Mouse (Mus musculus) CH12.LX (cell line): ENCODE results near the gene Dlec1. TPM values are rescaled to one million over a fixed set of nuclear protein-coding genes. Genes with fewer than 3 reads are reported as not detected.

Experiments
- DNase-seq: peaks from one replicate; pipeline ENCODE4 v3.0.0-alpha.2; 2013; ENCODE audit errors: extremely low read depth
- H3K27ac ChIP-seq: 2 replicates; pipeline ENCODE4 v1.5.1; 2012; ENCODE audit warnings: low read depth, mild to moderate bottlenecking, control low read depth, moderate library complexity; ENCODE audit not compliant: insufficient read depth
- H3K27me3 ChIP-seq: replicated peaks from 2 replicates; pipeline ENCODE3; 2012; ENCODE audit warnings: inconsistent platforms
- H3K36me3 ChIP-seq, 2 experiments: replicated peaks in 1 of 2; 2 replicates each; pipeline versions ENCODE3 to v1.6.1; 2012; ENCODE audit warnings: inconsistent platforms in 1 of 2, low read length in 1 of 2, mild to moderate bottlenecking in 1 of 2, mixed read lengths in 1 of 2, moderate library complexity in 1 of 2; ENCODE audit not compliant: control insufficient read depth in 1 of 2, insufficient read depth in 1 of 2
- H3K4me1 ChIP-seq, 2 experiments: 2 replicates each; pipeline ENCODE4 v1.6.1; 2012; ENCODE audit warnings: inconsistent platforms in 1 of 2, moderate library complexity in 1 of 2; ENCODE audit not compliant: insufficient read depth in 2 of 2, control insufficient read depth in 1 of 2
- H3K4me2 ChIP-seq: 2 replicates; pipeline ENCODE4 v1.6.1; 2012; ENCODE audit warnings: low read depth, mild to moderate bottlenecking, control low read depth; ENCODE audit not compliant: poor library complexity, insufficient read depth, severe bottlenecking
- H3K4me3 ChIP-seq, 3 experiments: fragments of 150-350 bp in 1 of 3; sonication (generic) in 1 of 3; replicated peaks in 1 of 3; 2 replicates each; pipeline versions ENCODE3 to v1.5.1; 2011 to 2012; ENCODE audit warnings: low read depth in 2 of 3, low read length in 2 of 3, mild to moderate bottlenecking in 2 of 3, moderate library complexity in 2 of 3, control low read depth in 1 of 3, improper control_type of control experiment in 1 of 3, inconsistent platforms in 1 of 3, mixed read lengths in 1 of 3; ENCODE audit not compliant: poor library complexity in 1 of 3
- H3K79me2 ChIP-seq: replicated peaks from 2 replicates; pipeline ENCODE4 v1.6.1; 2012; ENCODE audit warnings: mild to moderate bottlenecking, moderate library complexity; ENCODE audit not compliant: control insufficient read depth, poor library complexity, insufficient read depth, severe bottlenecking; ENCODE audit errors: extremely low read depth
- H3K9ac ChIP-seq: 2 replicates; pipeline ENCODE4 v1.6.1; 2012; ENCODE audit warnings: low read depth, mild to moderate bottlenecking, control low read depth, moderate library complexity; ENCODE audit not compliant: insufficient read depth
- H3K9me3 ChIP-seq: replicated peaks from 2 replicates; pipeline ENCODE3; 2012; ENCODE audit warnings: low read length, inconsistent platforms, mixed read lengths
- BHLHE40 ChIP-seq: IDR thresholded peaks from 2 replicates; pipeline ENCODE4 v1.6.1; 2011; ENCODE audit warnings: mild to moderate bottlenecking, low read depth, low read length, improper control_type of control experiment
- CHD1 ChIP-seq: IDR thresholded peaks from 2 replicates; pipeline ENCODE4 v1.6.1; 2012; ENCODE audit warnings: low read depth, low read length, improper control_type of control experiment, inconsistent platforms
- E2F4 ChIP-seq: IDR thresholded peaks from 2 replicates; pipeline ENCODE4 v1.6.1; 2011; ENCODE audit warnings: low read depth, low read length, improper control_type of control experiment; ENCODE audit not compliant: insufficient replicate concordance
- EP300 ChIP-seq: IDR thresholded peaks from 2 replicates; pipeline ENCODE4 v1.6.1; 2011; ENCODE audit warnings: low read length, improper control_type of control experiment
- JUN ChIP-seq: IDR thresholded peaks from 2 replicates; pipeline ENCODE4 v1.6.1; 2011; ENCODE audit warnings: low read depth, mild to moderate bottlenecking, low read length, improper control_type of control experiment, moderate library complexity; ENCODE audit not compliant: insufficient read depth
- JUND ChIP-seq: conservative IDR thresholded peaks from 2 replicates; pipeline ENCODE4 v1.6.1; 2011; ENCODE audit warnings: low read depth, low read length, improper control_type of control experiment
- KAT2A ChIP-seq: IDR thresholded peaks from 2 replicates; pipeline ENCODE4 v1.6.1; 2012; ENCODE audit warnings: low read length, improper control_type of control experiment, inconsistent platforms; ENCODE audit not compliant: insufficient replicate concordance
- MAFK ChIP-seq: IDR thresholded peaks from 2 replicates; pipeline ENCODE4 v1.6.1; 2011; ENCODE audit warnings: low read length, improper control_type of control experiment; ENCODE audit not compliant: insufficient replicate concordance
- MAX ChIP-seq: IDR thresholded peaks from 2 replicates; pipeline ENCODE4 v1.6.1; 2011; ENCODE audit warnings: low read length, improper control_type of control experiment
- MAZ ChIP-seq: IDR thresholded peaks from 2 replicates; pipeline ENCODE4 v1.6.1; 2012; ENCODE audit warnings: low read depth, mild to moderate bottlenecking, inconsistent platforms, low read length, improper control_type of control experiment, moderate library complexity
- MXI1 ChIP-seq: IDR thresholded peaks from 2 replicates; pipeline ENCODE4 v1.6.1; 2011; ENCODE audit warnings: mild to moderate bottlenecking, low read depth, low read length, improper control_type of control experiment
- NRF1 ChIP-seq: IDR thresholded peaks from 2 replicates; pipeline ENCODE4 v1.6.1; 2014; ENCODE audit warnings: low read depth, mild to moderate bottlenecking, inconsistent platforms, low read length, improper control_type of control experiment, moderate library complexity
- POLR2AphosphoS2 ChIP-seq: IDR thresholded peaks from 2 replicates; pipeline ENCODE4 v1.6.1; 2011; ENCODE audit warnings: low read depth, low read length, improper control_type of control experiment
- SIN3A ChIP-seq: IDR thresholded peaks from 2 replicates; pipeline ENCODE4 v1.6.1; 2012; ENCODE audit warnings: low read length, improper control_type of control experiment, inconsistent platforms
- SMC3 ChIP-seq: IDR thresholded peaks from 2 replicates; pipeline ENCODE4 v1.6.1; 2011; ENCODE audit warnings: low read depth, low read length, improper control_type of control experiment
- UBTF ChIP-seq: IDR thresholded peaks from 2 replicates; pipeline ENCODE4 v1.6.1; 2012; ENCODE audit warnings: low read depth, mild to moderate bottlenecking, inconsistent platforms, low read length, improper control_type of control experiment, moderate library complexity
- USF1 ChIP-seq: IDR thresholded peaks from 2 replicates; pipeline ENCODE4 v1.6.1; 2014; ENCODE audit warnings: low read depth, mild to moderate bottlenecking, inconsistent platforms, low read length, improper control_type of control experiment
- ZC3H11A ChIP-seq: IDR thresholded peaks from 2 replicates; pipeline ENCODE4 v1.6.1; 2012; ENCODE audit warnings: low read depth, mild to moderate bottlenecking, inconsistent platforms, low read length, improper control_type of control experiment
- ZNF384 ChIP-seq: IDR thresholded peaks from 2 replicates; pipeline ENCODE4 v1.6.1; 2012; ENCODE audit warnings: low read depth, low read length, improper control_type of control experiment, inconsistent platforms
- dilution Hi-C: fragments of 300-500 bp; cut with MboI; formaldehyde crosslinking; loops from 2 replicates; pipeline ENCODE4 v1.14.3; 2020; ENCODE audit warnings: low sequenced_read_pairs; ENCODE audit not compliant: extremely low pct_unique_long_range_greater_than_20kb, extremely low pct_ligation_motif_present
- in situ Hi-C: fragments of 300-500 bp; cut with MboI; formaldehyde crosslinking; loops from 3 replicates; pipeline ENCODE4 v1.14.3; 2019; ENCODE audit warnings: low sequenced_read_pairs, low pct_ligation_motif_present, low pct_unique_long_range_greater_than_20kb, mixed read lengths
- polyA plus RNA-seq: library from polyadenylated mRNA; unstranded; fragments of >175 nt; gene quantifications from 2 replicates; pipeline ENCODE4 v1.2.1, GENCODE M21; 2012; ENCODE audit warnings: low read depth; ENCODE audit not compliant: insufficient read length
- total RNA-seq, 2 experiments: library from RNA; depleted of rRNA; stranded (reverse); fragments of 300-350 nt in 1 of 2; fragments of >200 nt in 1 of 2; gene quantifications; 2 replicates each; pipeline ENCODE4 v1.2.3; 2012 to 2014

Dlec1 gene
- total and polyA plus RNA-seq, 3 experiments: 1.4 to 6.3 (median 5.9) TPM

- DNase-seq: no peak
- Histone ChIP-seq H3K27ac (no peak overlapping the region), H3K4me1 (peaks cover 3 to 13% of the 10 kb centered on the region in 2 experiments; a peak in 3 of 4 replicates), H3K27me3 (peaks cover 83% of the 10 kb centered on the region), H3K4me3 (no peak overlapping the region), H3K9me3 (no peaks in the 10 kb centered on the region), H3K79me2 (no peaks in the 10 kb centered on the region), H3K4me2 (no peak overlapping the region), H3K36me3 (no peaks in the 10 kb centered on the region), H3K9ac (no peak overlapping the region)
- dilution Hi-C loops: no loop called here
- in situ Hi-C loops: no loop called here
- TF ChIP-seq ZC3H11A: no peak
- no peak for TF ChIP-seq ZNF384
- TF ChIP-seq UBTF: no peak
Observed at GRCm38 (mm10) chr9:119086451-119086850, 15.8 kb upstream of the Dlec1 start.

- H3K9me3 ChIP-seq: no peaks in the 10 kb centered on the region
- H3K27ac ChIP-seq: no peak overlapping the region
- TF ChIP-seq BHLHE40 (no peak), NRF1 (no peak), USF1 (no peak), E2F4 (no peak), MXI1 (no peak), MAZ (no peak), SIN3A (no peak), SMC3 (no peak), MAX (no peak), POLR2AphosphoS2 (no peak), KAT2A (no peak), EP300 (no peak), JUND (no peak), MAFK (no peak), JUN (no peak), CHD1 (no peak)
- peaks cover 3 to 13% of the 10 kb centered on the region in 2 experiments; a peak in 3 of 4 replicates for H3K4me1 ChIP-seq
- peaks cover 83% of the 10 kb centered on the region for H3K27me3 ChIP-seq
- H3K4me3 ChIP-seq: no peak overlapping the region
- H3K79me2 ChIP-seq: no peaks in the 10 kb centered on the region
- no peak overlapping the region for H3K4me2 ChIP-seq
- dilution Hi-C loops (no loop called here), in situ Hi-C loops (no loop called here)
- no peak overlapping the region for H3K9ac ChIP-seq
- H3K36me3 ChIP-seq: no peaks in the 10 kb centered on the region
- DNase-seq: no peak
Observed at GRCm38 (mm10) chr9:119087309-119087708, 15.0 kb upstream of the Dlec1 start.
